Mouse (Mus musculus): ENCODE measurements around the gene Gm12355. TPM values are rescaled to one million over a fixed set of nuclear protein-coding genes. Genes with fewer than 3 reads are reported as not detected.

Gm12355 gene
- polyA plus RNA-seq, 1 experiment from 2014 or later: 0.55 TPM

GRCm38 (mm10) chr11:98587684-98588546 is 37.5 kb downstream of the Gm12355 start:
- H3K27ac ChIP-seq (replicated peaks): peak overlapping the region; percentile 94
- peak overlapping the region; percentile 76 for H3K9ac ChIP-seq
- H3K36me3 ChIP-seq: peaks cover 15% of the 10 kb centered on the region
- H3K4me1 ChIP-seq: peaks cover 79% of the 10 kb centered on the region
- H3K9me3 ChIP-seq: no peaks in the 10 kb centered on the region
- H3K27me3 ChIP-seq (replicated peaks): no peaks in the 10 kb centered on the region
- WGBS: 5% methylated on average over 20 of the region's 20 CpGs
- peak overlapping the region; percentile 73 for H3K4me3 ChIP-seq
- peak overlapping the region; percentile 94 for H3K4me2 ChIP-seq
- peak; percentile 66 for ATAC-seq (ENCODE audit: extremely low read depth, insufficient number of reproducible peaks, low FRiP score, low TSS enrichment)

- peak within 1 kb of the TSS; percentile 94 for H3K4me2 ChIP-seq
- WGBS: under 1% methylated on average over 49 of the region's 49 CpGs
- peak; percentile 78 for ATAC-seq (ENCODE audit: extremely low read depth, insufficient number of reproducible peaks, low FRiP score, low TSS enrichment)
Observed at GRCm38 (mm10) chr11:98586892-98587563, 38.4 kb downstream of the Gm12355 start, which contains the start of gene Ormdl3. TSS of gene Ormdl3 (minus strand) at chr11:98587368.

GRCm38 (mm10) chr11:98586087-98586891 is 39.2 kb downstream of the Gm12355 start:
- 0 out of 2 replicates have a peak, but pooled peaks have one; percentile 1 for ATAC-seq (ENCODE audit: extremely low read depth, insufficient number of reproducible peaks, low FRiP score, low TSS enrichment)
- H3K4me2 ChIP-seq: peak overlapping the region; percentile 94
- WGBS: 2% methylated on average over 22 of the region's 22 CpGs

More at GRCm38 (mm10) chr11:98586892-98587563, 38.4 kb downstream of the Gm12355 start, which contains the start of gene Ormdl3:
- H3K27me3 ChIP-seq (replicated peaks): no peaks in the 10 kb centered on the region
- peaks cover 23% of the 10 kb centered on the region for H3K36me3 ChIP-seq
- peak within 1 kb of the TSS; percentile 96 for H3K9ac ChIP-seq
- H3K4me1 ChIP-seq: peaks cover 80% of the 10 kb centered on the region
- H3K4me3 ChIP-seq: peak within 1 kb of the TSS; percentile 73
- H3K27ac ChIP-seq (replicated peaks): peak within 1 kb of the TSS; percentile 94
- no peaks in the 10 kb centered on the region for H3K9me3 ChIP-seq

GRCm38 (mm10) chr11:98584629-98585177 is 40.8 kb downstream of the Gm12355 start:
- Histone ChIP-seq H3K9me3 (no peaks in the 10 kb centered on the region), H3K4me2 (peak overlapping the region; percentile 94), H3K36me3 (peaks cover 41% of the 10 kb centered on the region), H3K27me3 (replicated peaks) (no peaks in the 10 kb centered on the region), H3K4me1 (peaks cover 92% of the 10 kb centered on the region), H3K9ac (peak overlapping the region; percentile 96), H3K4me3 (peak overlapping the region; percentile 73), H3K27ac (replicated peaks) (no peak overlapping the region)
- no peak for ATAC-seq (ENCODE audit: extremely low read depth, insufficient number of reproducible peaks, low FRiP score, low TSS enrichment)
- 84% methylated on average over 6 of the region's 6 CpGs for WGBS

More at GRCm38 (mm10) chr11:98586087-98586891, 39.2 kb downstream of the Gm12355 start:
- Histone ChIP-seq H3K9ac (peak overlapping the region; percentile 96), H3K27me3 (replicated peaks) (no peaks in the 10 kb centered on the region), H3K9me3 (no peaks in the 10 kb centered on the region), H3K36me3 (peaks cover 31% of the 10 kb centered on the region), H3K4me1 (peaks cover 82% of the 10 kb centered on the region), H3K4me3 (peak overlapping the region; percentile 73), H3K27ac (replicated peaks) (peak overlapping the region; percentile 94)

GRCm38 (mm10) chr11:98584146-98584545 is 41.3 kb downstream of the Gm12355 start:
- peaks cover 88% of the 10 kb centered on the region for H3K4me1 ChIP-seq
- H3K36me3 ChIP-seq: peaks cover 41% of the 10 kb centered on the region
- no peak overlapping the region for H3K27ac ChIP-seq (replicated peaks)
- no peaks in the 10 kb centered on the region for H3K27me3 ChIP-seq (replicated peaks)
- H3K9me3 ChIP-seq: no peaks in the 10 kb centered on the region
- no peak for ATAC-seq (ENCODE audit: extremely low read depth, insufficient number of reproducible peaks, low FRiP score, low TSS enrichment)
- peak overlapping the region; percentile 94 for H3K4me2 ChIP-seq
- H3K9ac ChIP-seq: peak overlapping the region; percentile 96
- peak overlapping the region; percentile 73; the same call in 1 of the 2 replicates for H3K4me3 ChIP-seq
- 44% methylated on average over 1 of the region's 1 CpGs for WGBS

GRCm38 (mm10) chr11:98583571-98583970 is 41.9 kb downstream of the Gm12355 start:
- Histone ChIP-seq H3K9ac (peak overlapping the region; percentile 96; the same call in 1 of the 2 replicates), H3K4me1 (peaks cover 82% of the 10 kb centered on the region), H3K27ac (replicated peaks) (peak overlapping the region; percentile 76), H3K4me3 (0 out of 2 replicates have a peak overlapping the region, but pooled peaks have one; percentile 73), H3K9me3 (no peaks in the 10 kb centered on the region), H3K4me2 (peak overlapping the region; percentile 94), H3K36me3 (peaks cover 41% of the 10 kb centered on the region), H3K27me3 (replicated peaks) (no peaks in the 10 kb centered on the region)
- ATAC-seq (ENCODE audit: extremely low read depth, insufficient number of reproducible peaks, low FRiP score, low TSS enrichment): no peak
- 27% methylated on average over 3 of the region's 3 CpGs for WGBS

- peaks cover 79% of the 10 kb centered on the region for H3K4me1 ChIP-seq
- peaks cover 41% of the 10 kb centered on the region for H3K36me3 ChIP-seq
- H3K4me3 ChIP-seq: 0 out of 2 replicates have a peak overlapping the region, but pooled peaks have one; percentile 11
- H3K4me2 ChIP-seq: peak overlapping the region; percentile 94
- ATAC-seq (ENCODE audit: extremely low read depth, insufficient number of reproducible peaks, low FRiP score, low TSS enrichment): no peak
- H3K27ac ChIP-seq (replicated peaks): peak overlapping the region; percentile 76
- 0 out of 2 replicates have a peak overlapping the region, but pooled peaks have one; percentile 47 for H3K9ac ChIP-seq
- no peaks in the 10 kb centered on the region for H3K27me3 ChIP-seq (replicated peaks)
- WGBS: 65% methylated on average over 3 of the region's 3 CpGs
- H3K9me3 ChIP-seq: no peaks in the 10 kb centered on the region
Observed at GRCm38 (mm10) chr11:98583265-98583552, 42.3 kb downstream of the Gm12355 start.

GRCm38 (mm10) chr11:98582551-98583264 is 42.8 kb downstream of the Gm12355 start:
- 81% methylated on average over 12 of the region's 12 CpGs for WGBS
- no peaks in the 10 kb centered on the region for H3K27me3 ChIP-seq (replicated peaks)
- ATAC-seq (ENCODE audit: extremely low read depth, insufficient number of reproducible peaks, low FRiP score, low TSS enrichment): no peak
- H3K4me3 ChIP-seq: peak overlapping the region; percentile 17
- peak overlapping the region; percentile 94 for H3K4me2 ChIP-seq
- H3K36me3 ChIP-seq: peaks cover 41% of the 10 kb centered on the region
- H3K9me3 ChIP-seq: no peaks in the 10 kb centered on the region
- peaks cover 74% of the 10 kb centered on the region for H3K4me1 ChIP-seq
- peak overlapping the region; percentile 76 for H3K27ac ChIP-seq (replicated peaks)
- peak overlapping the region; percentile 62 for H3K9ac ChIP-seq

GRCm38 (mm10) chr11:98582030-98582388 is 43.5 kb downstream of the Gm12355 start:
- Histone ChIP-seq H3K9me3 (no peaks in the 10 kb centered on the region), H3K36me3 (peaks cover 41% of the 10 kb centered on the region), H3K4me1 (peaks cover 69% of the 10 kb centered on the region), H3K27ac (replicated peaks) (peak overlapping the region; percentile 76), H3K27me3 (replicated peaks) (no peaks in the 10 kb centered on the region), H3K4me2 (peak overlapping the region; percentile 94), H3K4me3 (peak overlapping the region; percentile 17), H3K9ac (peak overlapping the region; percentile 62)
- WGBS: 70% methylated on average over 8 of the region's 8 CpGs
- ATAC-seq (ENCODE audit: extremely low read depth, insufficient number of reproducible peaks, low FRiP score, low TSS enrichment): no peak
